Mouse (Mus musculus) adrenal gland, postnatal 25 days (tissue): Measurements from ENCODE around the gene Ankrd49. TPM values are rescaled to one million over a fixed set of nuclear protein-coding genes. Genes with fewer than 3 reads are reported as not detected.

Source experiments
- DNase-seq: peaks from one replicate; pipeline ENCODE4 v3.0.0; 2021; ENCODE audit warnings: mixed read lengths
- long read RNA-seq: library from polyadenylated mRNA; stranded (forward); transcript quantifications from one replicate; pipeline ENCODE4 v2.0.0, GENCODE M21; 2021
- total RNA-seq: library from RNA; stranded (reverse); gene quantifications from 2 replicates; pipeline ENCODE4 v1.2.3, GENCODE M21; 2021

The Ankrd49 gene
- total RNA-seq, result 14.8 and 18.0 TPM in 2 replicates
- long read RNA-seq, partial matches to known transcripts, result 0 of 2 reads
- long read RNA-seq, other reads (novel, unspliced or antisense), result 0 of 2 reads

DNA sequence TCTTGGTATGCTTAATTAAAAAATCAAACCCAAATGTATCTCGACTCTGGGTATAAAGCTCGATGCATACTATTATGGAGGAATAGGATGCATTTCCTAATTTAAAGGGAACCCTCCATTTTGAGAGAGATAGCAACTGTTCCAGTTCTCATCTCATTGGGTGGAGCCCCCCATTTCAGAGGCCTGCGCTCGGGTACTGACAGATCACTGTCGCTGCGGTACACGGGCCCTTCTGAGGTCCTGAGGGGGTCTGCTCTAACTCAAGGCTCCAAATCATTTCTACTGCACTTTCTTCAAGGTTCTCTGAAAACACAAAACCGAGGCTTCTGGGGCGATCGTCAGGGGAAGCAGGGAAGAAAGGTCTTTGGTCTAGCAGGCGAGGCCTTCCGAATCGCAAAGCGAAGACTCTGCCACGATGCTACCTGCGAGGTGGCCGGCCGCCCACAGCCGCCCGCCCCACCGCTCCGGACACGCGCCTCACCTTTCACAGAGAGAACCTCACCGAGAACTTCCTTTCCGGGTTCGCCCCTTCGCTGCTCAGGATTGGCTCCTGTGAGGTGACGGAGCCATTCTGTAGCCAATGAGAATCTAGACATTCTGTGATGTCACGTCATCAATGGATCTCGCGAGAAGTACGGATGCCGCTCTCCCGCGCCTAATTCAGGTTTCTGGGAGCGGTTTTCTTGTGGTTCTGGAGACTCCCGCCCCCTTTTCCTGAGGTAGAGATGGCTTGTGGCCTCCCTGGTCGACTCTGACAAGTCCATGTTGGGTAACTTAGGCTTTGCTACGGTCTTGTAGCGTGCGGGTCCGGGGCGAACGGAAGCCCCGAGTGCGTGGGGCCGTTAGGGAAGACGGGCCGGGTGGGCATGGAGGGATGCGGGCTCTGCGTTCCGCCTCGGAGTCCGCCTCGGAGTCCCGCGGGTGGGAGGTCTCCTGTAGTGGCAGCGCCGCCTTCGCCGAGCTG lies at the start of gene Ankrd49, which contains the start of gene Mre11a:
TSS of gene Ankrd49 (minus strand) at position 818 of the 964 bp plus-strand sequence.
TSS of gene Mre11a (plus strand) at position 616 of the 964 bp plus-strand sequence.
- DNase-seq, result peak; percentile 85

DNA sequence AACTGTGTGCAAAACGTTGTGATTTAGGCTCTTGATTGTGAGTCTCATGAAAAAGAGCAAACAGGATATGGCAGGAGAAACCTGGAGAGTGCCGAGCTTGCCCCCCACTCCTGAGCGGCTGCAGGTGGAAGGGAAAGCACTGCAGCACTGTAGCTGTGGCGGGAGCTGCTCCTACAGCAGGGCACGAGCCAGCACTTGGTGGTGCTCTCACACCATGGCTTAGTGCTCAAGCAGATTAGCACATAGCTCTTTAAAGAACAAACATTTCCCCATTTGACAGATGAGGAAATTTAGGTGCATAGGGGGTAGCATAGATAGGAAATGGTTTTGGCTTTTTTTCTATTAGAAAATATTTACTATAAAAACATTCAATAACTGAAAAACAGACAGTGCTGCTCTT lies 47.4 kb upstream of the Ankrd49 start:
- no peak for DNase-seq

DNA sequence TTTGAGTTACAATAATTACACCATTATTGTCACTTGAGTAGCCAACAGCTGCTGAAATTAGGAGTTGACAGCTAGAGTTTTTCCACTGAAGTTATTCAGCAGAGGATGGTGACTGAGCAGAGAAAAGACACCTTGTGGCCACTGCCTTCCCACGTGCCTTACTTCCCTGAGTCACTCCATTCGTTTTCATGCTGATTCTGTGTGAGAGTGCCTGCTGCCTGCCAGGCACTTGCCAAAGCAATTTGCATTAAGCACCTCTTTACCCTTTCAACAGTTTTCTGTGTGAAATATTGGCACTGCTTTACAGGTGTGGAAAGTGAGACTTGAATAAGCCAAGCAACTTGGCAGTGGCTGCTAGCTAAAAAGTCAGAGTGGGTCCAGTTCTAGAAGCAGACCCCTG lies 43.2 kb upstream of the Ankrd49 start:
- no peak for DNase-seq

DNA sequence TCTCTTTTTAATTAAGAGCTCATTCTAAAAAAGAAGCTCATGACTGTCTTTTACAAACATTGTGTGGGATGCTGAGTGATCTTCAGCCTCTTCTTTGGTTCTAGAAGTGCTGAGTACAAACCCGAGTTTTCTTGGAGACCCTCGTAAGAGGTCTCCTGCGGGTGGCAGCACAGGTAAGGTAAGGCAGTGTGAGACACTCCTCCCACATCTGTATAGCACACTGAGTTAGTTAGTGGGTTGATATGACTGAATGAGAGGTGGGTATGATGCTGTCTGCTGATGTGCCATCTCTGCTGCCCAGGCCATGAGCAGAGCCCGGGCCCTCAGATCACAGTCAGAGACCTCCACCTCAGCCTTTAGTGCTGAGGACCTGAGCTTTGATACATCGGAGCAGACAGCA lies 40.2 kb upstream of the Ankrd49 start:
- DNase-seq, result no peak

DNA sequence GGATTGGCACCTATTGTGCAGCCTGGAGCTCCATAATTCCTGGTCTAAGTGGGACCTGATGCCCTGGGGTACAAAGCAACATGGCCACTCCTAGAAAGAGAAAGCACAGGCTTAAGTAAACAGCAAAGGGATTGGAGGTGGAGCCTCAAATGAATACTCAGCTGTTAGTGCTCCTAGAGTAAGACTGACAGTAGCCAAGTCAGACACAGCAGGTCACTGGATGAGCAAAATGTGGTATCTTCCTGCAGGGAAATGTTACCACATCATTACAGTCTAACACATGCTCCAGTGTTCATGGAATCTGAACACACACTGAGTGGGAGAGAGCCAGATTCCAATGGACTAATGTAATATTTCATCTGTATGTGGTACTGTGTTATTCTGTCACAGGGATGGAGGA lies 36.7 kb upstream of the Ankrd49 start:
- DNase-seq, result no peak

DNA sequence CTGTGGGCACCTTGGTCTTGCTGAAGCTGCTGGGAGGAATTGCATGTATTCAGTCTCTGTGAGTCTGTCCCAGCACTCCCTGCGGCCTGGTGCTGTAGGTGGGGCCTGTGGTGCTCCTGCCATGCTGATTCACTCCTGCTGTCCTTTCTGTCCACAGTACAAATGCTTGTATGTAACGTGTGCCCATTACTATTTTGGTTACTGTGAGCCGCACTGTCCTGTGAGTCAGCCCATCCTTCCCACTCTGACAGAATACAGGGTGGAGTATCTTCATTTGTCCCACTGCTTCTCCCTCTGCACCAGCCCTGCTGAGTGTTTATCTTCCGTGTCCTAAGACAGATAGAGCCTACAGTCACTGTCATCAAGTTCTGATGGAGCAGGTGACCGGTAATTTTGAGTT lies 25.5 kb upstream of the Ankrd49 start:
- DNase-seq, result no peak

- DNase-seq, result no peak
Observed at GRCm38 (mm10) chr9:14806786-14807185, 22.1 kb upstream of the Ankrd49 start.

GRCm38 (mm10) chr9:14805714-14806113 lies 21.1 kb upstream of the Ankrd49 start:
- DNase-seq, result no peak

- no peak for DNase-seq
Observed at GRCm38 (mm10) chr9:14787356-14787755, 2.7 kb upstream of the Ankrd49 start.

DNA sequence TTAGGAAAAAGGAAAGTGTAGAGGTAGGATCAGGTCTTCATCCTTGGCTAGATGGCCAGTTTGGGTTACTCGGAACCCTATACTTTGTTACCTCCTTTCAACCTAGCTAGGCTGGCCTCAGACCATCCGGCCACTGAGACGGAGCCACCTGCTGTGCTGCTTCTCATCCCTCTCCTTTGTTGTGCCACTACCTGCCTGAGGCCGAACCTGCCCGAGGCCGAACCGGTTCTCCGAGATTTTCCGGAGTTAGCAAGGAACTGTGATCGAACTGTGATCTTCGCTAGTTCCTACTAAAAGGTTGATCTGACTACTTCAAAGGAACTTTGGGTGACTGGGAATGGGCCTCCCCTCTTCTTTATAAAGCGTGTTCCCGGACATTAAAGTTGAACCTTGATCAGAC lies 6.3 kb downstream of the Ankrd49 start:
- no peak for DNase-seq

DNA sequence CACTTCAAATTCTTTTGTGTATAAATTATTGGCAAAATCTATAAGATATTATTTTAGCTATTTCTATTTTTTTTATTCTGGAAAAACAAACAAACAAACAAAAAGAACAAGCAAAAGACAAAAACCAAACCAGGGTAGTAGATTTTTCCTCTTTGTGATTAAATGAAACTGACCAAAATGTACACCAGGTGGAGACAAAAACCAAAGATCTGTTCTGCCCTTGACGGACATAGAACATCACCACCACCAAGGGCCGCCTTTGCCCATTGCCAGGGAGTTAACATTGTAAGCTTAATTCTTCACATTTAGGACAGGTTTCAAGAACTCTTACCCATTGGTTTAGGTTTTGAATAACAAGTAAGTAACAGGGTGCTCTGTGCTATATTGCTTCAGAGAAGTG lies 10.8 kb downstream of the Ankrd49 start:
- no peak for DNase-seq

DNA sequence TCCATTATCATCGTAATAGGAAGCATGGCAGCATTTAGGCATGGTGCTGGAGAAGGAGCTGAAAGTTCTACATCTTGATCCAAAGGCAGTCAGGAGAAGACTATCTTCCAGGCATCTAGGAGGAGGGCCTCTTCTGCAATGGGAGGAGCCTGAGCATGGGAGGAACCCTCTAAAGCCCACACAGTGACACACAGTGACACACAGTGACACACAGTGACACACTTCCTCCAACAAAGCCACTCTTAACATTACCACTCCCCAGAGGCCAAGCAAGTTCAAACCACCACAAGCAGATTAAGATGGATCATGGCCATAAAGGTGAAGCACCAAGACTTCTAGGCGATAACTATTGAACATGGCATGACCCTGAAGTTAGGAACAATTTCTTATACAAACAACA lies 12.6 kb downstream of the Ankrd49 start:
- no peak for DNase-seq

- DNase-seq, result no peak
Observed at GRCm38 (mm10) chr9:14770803-14771471, 13.7 kb downstream of the Ankrd49 start, which contains the start of gene 1700012B09Rik. TSS of gene 1700012B09Rik (minus strand) at chr9:14771030.

DNA sequence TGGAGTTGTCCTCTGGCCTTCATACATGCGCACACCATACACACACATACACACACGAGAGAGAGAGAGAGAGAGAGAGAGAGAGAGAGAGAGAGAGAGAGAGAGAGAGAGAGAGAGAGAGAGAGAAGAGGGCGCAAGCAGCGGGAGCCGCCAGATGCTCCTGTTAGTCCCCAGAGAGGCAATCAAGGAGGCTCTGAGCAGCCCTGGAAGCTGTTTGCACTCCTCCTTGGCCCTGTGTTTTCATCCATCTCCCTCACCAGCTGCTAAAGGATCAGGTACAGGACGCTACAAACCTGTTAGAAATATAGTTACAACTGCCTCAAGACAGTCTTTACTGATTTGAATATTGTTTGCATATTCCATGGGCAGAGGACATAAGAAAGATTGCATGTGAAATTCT lies 14.8 kb downstream of the Ankrd49 start:
- DNase-seq, result no peak

- DNase-seq, result peak; percentile 47
Observed at GRCm38 (mm10) chr9:14764765-14765164, 19.9 kb downstream of the Ankrd49 start.

- DNase-seq, result no peak
Observed at GRCm38 (mm10) chr9:14759261-14759660, 25.4 kb downstream of the Ankrd49 start.

DNA sequence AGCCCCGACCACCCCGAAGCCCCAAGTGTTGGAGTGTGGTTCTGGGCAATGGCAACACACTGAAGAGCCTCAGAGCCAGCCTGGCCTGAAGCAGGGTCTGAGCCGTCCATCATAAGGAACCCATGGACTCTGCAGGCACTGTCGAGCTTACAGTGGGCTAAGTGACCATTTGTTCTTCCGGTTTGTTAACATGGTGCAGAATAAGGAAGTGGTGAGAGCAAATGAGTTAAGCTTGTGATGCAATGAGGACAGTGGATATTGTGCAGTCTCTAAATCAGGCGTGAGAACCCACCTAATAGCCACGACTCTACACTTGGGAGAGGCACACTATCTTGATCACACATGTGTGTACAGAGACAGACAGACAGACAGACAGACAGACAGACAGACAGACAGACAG lies 26.1 kb downstream of the Ankrd49 start:
- DNase-seq, result no peak

DNA sequence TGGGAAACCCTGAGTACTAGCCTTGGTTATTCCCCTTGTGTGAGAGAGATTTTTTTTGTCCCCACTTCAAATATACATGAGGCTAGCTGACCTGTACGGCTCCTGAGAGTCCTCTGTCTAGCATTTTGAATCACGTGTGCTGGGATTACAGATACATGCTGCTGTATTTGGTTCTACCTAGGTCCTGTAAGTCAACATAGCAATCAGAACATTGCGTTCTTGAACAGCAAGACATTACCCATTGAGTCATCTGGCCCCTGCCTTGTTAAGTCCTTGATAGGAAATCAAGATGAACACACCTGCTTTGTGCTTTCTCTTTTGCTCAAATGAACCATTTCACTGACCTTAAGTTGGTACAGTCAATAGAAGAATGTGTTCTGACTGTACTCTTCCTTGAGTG lies 30.2 kb downstream of the Ankrd49 start:
- no peak for DNase-seq

GRCm38 (mm10) chr9:14753947-14754346 lies 30.7 kb downstream of the Ankrd49 start:
- no peak for DNase-seq

GRCm38 (mm10) chr9:14752001-14752522 lies 32.6 kb downstream of the Ankrd49 start, which contains the start of gene Fut4:
TSS of gene Fut4 (minus strand) at chr9:14752393.
- DNase-seq, result peak; percentile 66

- DNase-seq, result peak; percentile 37
Observed at GRCm38 (mm10) chr9:14751503-14752000, 33.1 kb downstream of the Ankrd49 start.

- peak; percentile 21 for DNase-seq
Observed at GRCm38 (mm10) chr9:14750901-14751502, 33.7 kb downstream of the Ankrd49 start.
